Mouse (Mus musculus) frontal cortex, postnatal 14 days (tissue): ENCODE results near the gene Mylk2.

ENCODE experiments used
- DNase-seq, 2 experiments: peaks; one replicate each; pipeline ENCODE4 v3.0.0; 2022; ENCODE audit warnings: low spot score in 2 of 2

Mylk2 gene

GRCm38 (mm10) chr2:152911031-152911430 lies at the start of gene Mylk2:
TSS of gene Mylk2 (plus strand) at chr2:152911352.
- DNase-seq = no peak

- no peak for DNase-seq
Observed at GRCm38 (mm10) chr2:152861891-152862290, 49.3 kb upstream of the Mylk2 start.

- DNase-seq = no peak
Observed at GRCm38 (mm10) chr2:152862638-152863037, 48.5 kb upstream of the Mylk2 start.

GRCm38 (mm10) chr2:152863346-152863745 lies 47.8 kb upstream of the Mylk2 start:
- DNase-seq = no peak

- no peak for DNase-seq
Observed at GRCm38 (mm10) chr2:152878239-152878638, 32.9 kb upstream of the Mylk2 start.

- no peak for DNase-seq
Observed at GRCm38 (mm10) chr2:152880898-152881297, 30.3 kb upstream of the Mylk2 start.

GRCm38 (mm10) chr2:152884101-152884645 lies 27.0 kb upstream of the Mylk2 start:
- no peak for DNase-seq

GRCm38 (mm10) chr2:152887230-152887629 lies 23.9 kb upstream of the Mylk2 start:
- DNase-seq = no peak

- no peak for DNase-seq
Observed at GRCm38 (mm10) chr2:152888774-152889173, 22.4 kb upstream of the Mylk2 start.

- no peak for DNase-seq
Observed at GRCm38 (mm10) chr2:152895834-152896233, 15.3 kb upstream of the Mylk2 start.

- no peak for DNase-seq
Observed at GRCm38 (mm10) chr2:152896926-152897325, 14.2 kb upstream of the Mylk2 start.

GRCm38 (mm10) chr2:152899011-152899410 lies 12.1 kb upstream of the Mylk2 start:
- DNase-seq = no peak

- DNase-seq = no peak
Observed at GRCm38 (mm10) chr2:152901296-152901695, 9.9 kb upstream of the Mylk2 start.

- no peak for DNase-seq
Observed at GRCm38 (mm10) chr2:152902658-152903057, 8.5 kb upstream of the Mylk2 start.

GRCm38 (mm10) chr2:152903586-152903985 lies 7.6 kb upstream of the Mylk2 start:
- DNase-seq = no peak

- no peak for DNase-seq
Observed at GRCm38 (mm10) chr2:152904127-152904643, 7.0 kb upstream of the Mylk2 start.

GRCm38 (mm10) chr2:152905036-152905829 lies 5.9 kb upstream of the Mylk2 start:
- no peak for DNase-seq

- DNase-seq = no peak
Observed at GRCm38 (mm10) chr2:152906274-152907037, 4.7 kb upstream of the Mylk2 start.

- no peak for DNase-seq
Observed at GRCm38 (mm10) chr2:152907114-152907943, 3.8 kb upstream of the Mylk2 start.

GRCm38 (mm10) chr2:152909848-152910247 lies 1.3 kb upstream of the Mylk2 start:
- DNase-seq = no peak

- no peak for DNase-seq
Observed at GRCm38 (mm10) chr2:152911432-152911831, 280 bp downstream of the Mylk2 start.

- DNase-seq = no peak
Observed at GRCm38 (mm10) chr2:152913471-152913870, 2.3 kb downstream of the Mylk2 start.
